Mouse (Mus musculus) lung, postnatal 0 days (tissue): Measurements from ENCODE around the gene Nrxn1. TPM values are rescaled to one million over a fixed set of nuclear protein-coding genes. Genes with fewer than 3 reads are reported as not detected.

Source experiments
- ATAC-seq: fragments of 200-750 bp; cut with Nextera tagmentation; 2 replicates; pipeline ENCODE4 v1.8.0; 2017; ENCODE audit warnings: moderate library complexity
- DNase-seq: peaks from one replicate; pipeline ENCODE4 v3.0.0-alpha.2; 2016; ENCODE audit warnings: low spot score
- H3K27ac ChIP-seq: fragments of 300-500 bp; sonication (generic); 2 replicates; pipeline ENCODE4 v1.5.1; 2014; ENCODE audit warnings: antibody characterized with exemption, mild to moderate bottlenecking, low read length, mixed read lengths
- H3K27me3 ChIP-seq: fragments of 300-500 bp; sonication (generic); replicated peaks from 2 replicates; pipeline ENCODE4 v1.6.1; 2014; ENCODE audit warnings: low read length, mixed read lengths; ENCODE audit not compliant: insufficient read depth
- H3K36me3 ChIP-seq: fragments of 300-500 bp; sonication (generic); 2 replicates; pipeline ENCODE4 v1.6.1; 2014; ENCODE audit warnings: low read length, mixed read lengths; ENCODE audit not compliant: insufficient read depth
- H3K4me1 ChIP-seq: fragments of 300-500 bp; sonication (generic); 2 replicates; pipeline ENCODE4 v1.6.1; 2014; ENCODE audit warnings: antibody characterized with exemption, low read depth, low read length, mixed read lengths; ENCODE audit not compliant: insufficient read depth
- H3K4me2 ChIP-seq: fragments of 300-500 bp; sonication (generic); replicated peaks from 2 replicates; pipeline ENCODE4 v1.6.1; 2014; ENCODE audit warnings: low read depth, mild to moderate bottlenecking, low read length, moderate library complexity, mixed read lengths
- H3K4me3 ChIP-seq: fragments of 300-500 bp; sonication (generic); 2 replicates; pipeline ENCODE4 v1.5.1; 2014; ENCODE audit warnings: low read depth, low read length
- H3K9ac ChIP-seq: fragments of 300-500 bp; sonication (generic); replicated peaks from 2 replicates; pipeline ENCODE4 v1.6.1; 2014; ENCODE audit warnings: low read depth, mild to moderate bottlenecking
- H3K9me3 ChIP-seq: fragments of 300-500 bp; sonication (generic); 2 replicates; pipeline ENCODE4 v1.6.1; 2016; ENCODE audit warnings: low read length, mixed read lengths
- CTCF ChIP-seq: IDR thresholded peaks from 2 replicates; pipeline ENCODE4 v1.5.1; 2016; ENCODE audit warnings: antibody characterized with exemption, mild to moderate bottlenecking
- EP300 ChIP-seq: IDR thresholded peaks from 2 replicates; pipeline ENCODE4 v1.6.1; 2016; ENCODE audit warnings: antibody characterized with exemption, mild to moderate bottlenecking, control low read depth
- WGBS: fragments of 180-500 bp; shearing (Covaris S2); extraction: QIAGEN DNeasy Blood & Tissue Kit; methylation state at CpG from one replicate; pipeline ENCODE4 v1.1.7; 2014; 5-methylcytosine and 5-hydroxymethylcytosine counted together
- polyA plus RNA-seq: library from polyadenylated mRNA; unstranded; fragments of >200 nt; fragmentation: Nextera tagmentation; extraction: Ambion mirVana; gene quantifications from 2 replicates; pipeline ENCODE4 v1.2.1, GENCODE M21; 2015

The Nrxn1 gene
- polyA plus RNA-seq, 1 experiment from 2014 or later = 1.3 TPM

- Histone ChIP-seq H3K36me3 (no peaks in the 10 kb centered on the region), H3K27ac (no peak overlapping the region), H3K27me3 (peaks cover 20% of the 10 kb centered on the region), H3K9ac (no peak overlapping the region), H3K4me1 (no peaks in the 10 kb centered on the region), H3K4me2 (no peak overlapping the region), H3K4me3 (no peak overlapping the region; the same call in 1 of the 2 replicates), H3K9me3 (no peaks in the 10 kb centered on the region)
- 2% methylated on average over 14 of the region's 15 CpGs for WGBS
- no peak for DNase-seq
- TF ChIP-seq EP300 (no peak), CTCF (no peak)
- ATAC-seq = no peak
Observed at GRCm38 (mm10) chr17:90454356-90454737, 638.5 kb downstream of the Nrxn1 start.

DNA sequence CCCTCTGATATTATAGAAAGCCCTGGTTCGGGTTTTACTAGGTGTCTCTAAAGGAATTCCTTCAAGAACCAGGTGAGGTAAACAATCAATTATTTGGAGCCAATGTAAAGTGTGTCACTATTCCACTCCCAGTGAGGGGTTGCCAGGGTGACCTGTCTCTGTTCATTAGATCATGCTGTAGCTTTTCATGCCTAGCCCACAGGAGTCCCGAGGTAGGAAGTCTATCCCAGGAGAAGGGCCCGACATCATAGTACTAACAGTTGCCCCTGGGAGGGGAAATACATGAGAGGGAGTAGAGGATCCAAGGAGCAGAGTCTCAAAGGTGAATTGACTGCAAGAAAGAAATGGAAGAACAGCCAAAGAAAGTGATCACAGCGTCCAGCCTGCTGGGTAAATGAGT lies 639.6 kb downstream of the Nrxn1 start:
- ATAC-seq (no peak), DNase-seq (no peak)
- Histone ChIP-seq H3K9me3 (no peaks in the 10 kb centered on the region), H3K9ac (no peak overlapping the region), H3K27ac (no peak overlapping the region), H3K4me1 (no peaks in the 10 kb centered on the region), H3K4me2 (no peak overlapping the region), H3K36me3 (no peaks in the 10 kb centered on the region), H3K27me3 (peaks cover 20% of the 10 kb centered on the region), H3K4me3 (no peak overlapping the region)
- 48% methylated on average over 4 of the region's 4 CpGs for WGBS
- TF ChIP-seq CTCF (no peak), EP300 (no peak)

DNA sequence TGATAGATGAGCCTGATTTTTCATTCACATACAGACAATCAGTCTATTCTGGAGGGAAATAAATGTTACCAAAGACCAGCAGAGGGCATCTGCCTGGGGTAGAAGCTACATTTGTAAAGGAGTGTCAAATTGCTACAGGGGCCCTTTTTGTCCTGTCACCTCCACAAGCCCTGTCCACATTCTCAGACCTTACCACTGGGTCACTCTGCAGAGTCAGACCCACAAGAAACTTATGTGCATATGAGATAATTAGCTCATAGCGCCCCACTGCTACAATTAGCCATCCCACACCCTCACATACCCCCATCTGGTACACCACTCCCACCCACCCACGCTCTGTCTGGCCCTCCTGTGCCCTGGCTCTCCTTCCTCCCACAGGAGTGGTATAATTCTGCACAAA lies 640.1 kb downstream of the Nrxn1 start:
- H3K9ac ChIP-seq = no peak overlapping the region
- ATAC-seq = no peak
- no peaks in the 10 kb centered on the region for H3K9me3 ChIP-seq
- no peak overlapping the region for H3K27ac ChIP-seq
- H3K36me3 ChIP-seq = no peaks in the 10 kb centered on the region
- 63% methylated on average over 2 of the region's 2 CpGs for WGBS
- TF ChIP-seq CTCF (no peak), EP300 (no peak)
- no peak overlapping the region for H3K4me3 ChIP-seq
- H3K27me3 ChIP-seq = peaks cover 20% of the 10 kb centered on the region
- H3K4me2 ChIP-seq = no peak overlapping the region
- no peaks in the 10 kb centered on the region for H3K4me1 ChIP-seq
- DNase-seq = no peak

GRCm38 (mm10) chr17:90451384-90451783 lies 641.5 kb downstream of the Nrxn1 start:
- DNase-seq (no peak), ATAC-seq (no peak)
- no peak overlapping the region for H3K9ac ChIP-seq
- no peak overlapping the region for H3K4me3 ChIP-seq
- 63% methylated on average over 2 of the region's 2 CpGs for WGBS
- no peaks in the 10 kb centered on the region for H3K4me1 ChIP-seq
- H3K27me3 ChIP-seq = peaks cover 20% of the 10 kb centered on the region
- H3K9me3 ChIP-seq = no peaks in the 10 kb centered on the region
- H3K27ac ChIP-seq = no peak overlapping the region
- TF ChIP-seq CTCF (no peak), EP300 (no peak)
- no peak overlapping the region for H3K4me2 ChIP-seq
- no peaks in the 10 kb centered on the region for H3K36me3 ChIP-seq

- ATAC-seq (no peak), DNase-seq (no peak)
- no peaks in the 10 kb centered on the region for H3K9me3 ChIP-seq
- no peaks in the 10 kb centered on the region for H3K36me3 ChIP-seq
- no peak overlapping the region for H3K27ac ChIP-seq
- no peaks in the 10 kb centered on the region for H3K4me1 ChIP-seq
- H3K27me3 ChIP-seq = no peaks in the 10 kb centered on the region
- no peak overlapping the region for H3K9ac ChIP-seq
- H3K4me2 ChIP-seq = no peak overlapping the region
- H3K4me3 ChIP-seq = no peak overlapping the region
- no peak for TF ChIP-seq EP300
- TF ChIP-seq CTCF = no peak
Observed at GRCm38 (mm10) chr17:90443067-90443466, 649.8 kb downstream of the Nrxn1 start.

DNA sequence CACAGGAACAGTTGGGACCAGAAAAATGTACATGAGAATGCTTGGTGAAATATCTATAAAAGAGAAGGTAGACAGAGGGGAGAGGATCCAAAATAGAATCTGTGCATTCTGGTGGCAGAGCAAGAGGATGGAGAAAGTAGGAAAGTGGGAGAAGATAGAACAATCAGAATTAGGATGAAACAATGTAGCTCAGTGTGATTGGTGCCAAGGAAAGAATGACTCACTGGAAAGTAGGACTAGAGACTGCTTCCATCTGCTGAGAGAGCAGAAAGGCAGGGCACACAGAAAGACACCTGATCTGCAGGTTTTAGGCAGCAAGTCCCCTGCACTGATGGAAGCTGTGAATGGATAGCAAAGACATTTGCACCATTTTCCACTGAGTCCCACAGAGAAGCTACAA lies 657.0 kb downstream of the Nrxn1 start:
- no peaks in the 10 kb centered on the region for H3K9me3 ChIP-seq
- DNase-seq (no peak), ATAC-seq (no peak)
- no peak for TF ChIP-seq CTCF
- TF ChIP-seq EP300 = no peak
- no peak overlapping the region for H3K4me3 ChIP-seq
- no peak overlapping the region for H3K4me2 ChIP-seq
- no peaks in the 10 kb centered on the region for H3K36me3 ChIP-seq
- H3K27me3 ChIP-seq = no peaks in the 10 kb centered on the region
- H3K27ac ChIP-seq = no peak overlapping the region
- no peaks in the 10 kb centered on the region for H3K4me1 ChIP-seq
- H3K9ac ChIP-seq = no peak overlapping the region

- Histone ChIP-seq H3K36me3 (no peaks in the 10 kb centered on the region), H3K9ac (no peak overlapping the region), H3K4me3 (no peak overlapping the region), H3K9me3 (no peaks in the 10 kb centered on the region), H3K27me3 (no peaks in the 10 kb centered on the region), H3K4me2 (no peak overlapping the region), H3K4me1 (no peaks in the 10 kb centered on the region), H3K27ac (no peak overlapping the region)
- DNase-seq (no peak), ATAC-seq (no peak)
- no peak for TF ChIP-seq CTCF
- 53% methylated on average over 2 of the region's 2 CpGs for WGBS
Observed at GRCm38 (mm10) chr17:90435371-90435770, 657.5 kb downstream of the Nrxn1 start.
